Mouse (Mus musculus) limb, embryonic 12.5 days (tissue): Measurements from ENCODE around the gene Ssty1. TPM values are rescaled to one million over a fixed set of nuclear protein-coding genes. Genes with fewer than 3 reads are reported as not detected.
"Not testable (repeated sequence)": the region's sequence is repeated elsewhere in the genome, so short reads cannot be mapped to it uniquely, and the experiment has no call there.

Source experiments
- ATAC-seq: fragments of 200-750 bp; cut with Nextera tagmentation; 2 replicates; pipeline ENCODE4 v1.8.0; 2017; ENCODE audit warnings: low read depth, moderate TSS enrichment; ENCODE audit not compliant: insufficient number of reproducible peaks, insufficient read depth, low FRiP score, low TSS enrichment
- H3K27ac ChIP-seq: fragments of 300-500 bp; sonication (generic); 2 replicates; pipeline ENCODE4 v1.5.1; 2016; ENCODE audit warnings: mild to moderate bottlenecking, moderate library complexity
- H3K27me3 ChIP-seq: fragments of 300-500 bp; sonication (generic); 2 replicates; pipeline ENCODE4 v1.6.1; 2016; ENCODE audit warnings: mild to moderate bottlenecking, moderate library complexity
- H3K36me3 ChIP-seq: fragments of 300-500 bp; sonication (generic); 2 replicates; pipeline ENCODE4 v1.6.1; 2016; ENCODE audit warnings: mild to moderate bottlenecking, moderate library complexity
- H3K4me1 ChIP-seq: fragments of 300-500 bp; sonication (generic); replicated peaks from 2 replicates; pipeline ENCODE4 v1.6.1; 2016
- H3K4me2 ChIP-seq: fragments of 300-500 bp; sonication (generic); 2 replicates; pipeline ENCODE4 v1.6.1; 2016; ENCODE audit warnings: mild to moderate bottlenecking, moderate library complexity
- H3K4me3 ChIP-seq: fragments of 300-500 bp; sonication (generic); replicated peaks from 2 replicates; pipeline ENCODE4 v1.5.1; 2016; ENCODE audit warnings: mild to moderate bottlenecking
- H3K9ac ChIP-seq: fragments of 300-500 bp; sonication (generic); replicated peaks from 2 replicates; pipeline ENCODE4 v1.6.1; 2016; ENCODE audit warnings: mild to moderate bottlenecking, moderate library complexity
- H3K9me3 ChIP-seq: fragments of 300-500 bp; sonication (generic); 2 replicates; pipeline ENCODE4 v1.6.1; 2016; ENCODE audit warnings: mild to moderate bottlenecking, moderate library complexity
- WGBS: fragments of 180-500 bp; shearing (Covaris S2); methylation state at CpG from one replicate; pipeline ENCODE4 v1.1.7; 2016; 5-methylcytosine and 5-hydroxymethylcytosine counted together
- polyA plus RNA-seq: library from polyadenylated mRNA; unstranded; fragments of >200 nt; fragmentation: Nextera tagmentation; extraction: Ambion mirVana; gene quantifications from 2 replicates; pipeline ENCODE4 v1.2.1, GENCODE M21; 2016

Gene Ssty1
- not detected in 2 replicates for polyA plus RNA-seq

GRCm38 (mm10) chrY:18088816-18089215 lies at the start of gene Ssty1:
Gene Ssty1, plus strand, starts transcription at chrY:18089116.
- not testable (repeated sequence) for ATAC-seq, H3K4me3 ChIP-seq, H3K36me3 ChIP-seq, H3K9me3 ChIP-seq, H3K27me3 ChIP-seq, H3K9ac ChIP-seq, H3K4me2 ChIP-seq, H3K27ac ChIP-seq, H3K4me1 ChIP-seq

GRCm38 (mm10) chrY:18061712-18062111 lies 27.2 kb upstream of the Ssty1 start, which contains the start of gene Gm21764:
Gene Gm21764, minus strand, starts transcription at chrY:18061812.
- H3K9me3 ChIP-seq, ATAC-seq, H3K27ac ChIP-seq, H3K4me3 ChIP-seq, H3K4me1 ChIP-seq, H3K4me2 ChIP-seq, H3K9ac ChIP-seq, H3K36me3 ChIP-seq, H3K27me3 ChIP-seq: not testable (repeated sequence)
- WGBS, result no CpG with 5 or more reads among the region's 3 CpGs

Other genes starting within 250 kb of the Ssty1 start
- not detected in 2 replicates for gene Gm21904, start 242.8 kb upstream of the Ssty1 start, polyA plus RNA-seq
- not detected in 2 replicates for gene Gm20772, start 214.4 kb upstream of the Ssty1 start, polyA plus RNA-seq
- not detected in 2 replicates for gene Gm20831, start 214.4 kb upstream of the Ssty1 start, polyA plus RNA-seq
- gene Srsy, start 151.8 kb upstream of the Ssty1 start, polyA plus RNA-seq, result not detected in 2 replicates
- not detected in 2 replicates for gene Gm21764, start 27.3 kb upstream of the Ssty1 start, polyA plus RNA-seq